Mouse (Mus musculus): ENCODE measurements around the gene Sema4b. TPM values are rescaled to one million over a fixed set of nuclear protein-coding genes. Genes with fewer than 3 reads are reported as not detected.

The Sema4b gene
- polyA plus RNA-seq, 1 experiment from 2014 or later = 21.1 TPM

- Histone ChIP-seq H3K27me3 (replicated peaks; ENCODE audit: control insufficient read depth, insufficient read depth, low read length) (no peaks in the 10 kb centered on the region), H3K9ac (ENCODE audit: low read depth, low read length) (no peak overlapping the region), H3K9me3 (ENCODE audit: control insufficient read depth, low read length) (no peaks in the 10 kb centered on the region), H3K4me2 (ENCODE audit: low read length) (no peak overlapping the region), H3K4me1 (ENCODE audit: control insufficient read depth, insufficient read depth, low read depth, low read length) (peaks cover 44% of the 10 kb centered on the region), H3K36me3 (ENCODE audit: control insufficient read depth, insufficient read depth, low read length) (no peaks in the 10 kb centered on the region), H3K4me3 (ENCODE audit: low read length) (no peak overlapping the region), H3K27ac (ENCODE audit: low read depth, low read length) (no peak overlapping the region)
- 90% methylated on average over 12 of the region's 12 CpGs for WGBS
- ATAC-seq = no peak
Observed at GRCm38 (mm10) chr7:80205705-80206589, 19.3 kb downstream of the Sema4b start.

- Histone ChIP-seq H3K27me3 (replicated peaks; ENCODE audit: control insufficient read depth, insufficient read depth, low read length) (no peaks in the 10 kb centered on the region), H3K4me2 (ENCODE audit: low read length) (no peak overlapping the region), H3K4me3 (ENCODE audit: low read length) (no peak overlapping the region), H3K9ac (ENCODE audit: low read depth, low read length) (no peak overlapping the region), H3K27ac (ENCODE audit: low read depth, low read length) (no peak overlapping the region), H3K36me3 (ENCODE audit: control insufficient read depth, insufficient read depth, low read length) (no peaks in the 10 kb centered on the region), H3K4me1 (ENCODE audit: control insufficient read depth, insufficient read depth, low read depth, low read length) (peaks cover 31% of the 10 kb centered on the region), H3K9me3 (ENCODE audit: control insufficient read depth, low read length) (no peaks in the 10 kb centered on the region)
- ATAC-seq = no peak
- WGBS = 65% methylated on average over 3 of the region's 3 CpGs
Observed at GRCm38 (mm10) chr7:80207314-80207731, 20.7 kb downstream of the Sema4b start.

- Histone ChIP-seq H3K4me1 (ENCODE audit: control insufficient read depth, insufficient read depth, low read depth, low read length) (peaks cover 23% of the 10 kb centered on the region), H3K9ac (ENCODE audit: low read depth, low read length) (no peak overlapping the region), H3K27me3 (replicated peaks; ENCODE audit: control insufficient read depth, insufficient read depth, low read length) (no peaks in the 10 kb centered on the region), H3K9me3 (ENCODE audit: control insufficient read depth, low read length) (no peaks in the 10 kb centered on the region), H3K36me3 (ENCODE audit: control insufficient read depth, insufficient read depth, low read length) (no peaks in the 10 kb centered on the region; the same call in 1 of the 2 replicates), H3K4me3 (ENCODE audit: low read length) (no peak overlapping the region), H3K27ac (ENCODE audit: low read depth, low read length) (peak overlapping the region; percentile 39; the same call in 1 of the 2 replicates), H3K4me2 (ENCODE audit: low read length) (no peak overlapping the region)
- WGBS = 70% methylated on average over 18 of the region's 18 CpGs
- ATAC-seq = no peak
Observed at GRCm38 (mm10) chr7:80208026-80208642, 21.5 kb downstream of the Sema4b start.

- WGBS = 67% methylated on average over 10 of the region's 10 CpGs
- Histone ChIP-seq H3K27me3 (replicated peaks; ENCODE audit: control insufficient read depth, insufficient read depth, low read length) (no peaks in the 10 kb centered on the region), H3K4me1 (ENCODE audit: control insufficient read depth, insufficient read depth, low read depth, low read length) (peaks cover 15% of the 10 kb centered on the region), H3K9me3 (ENCODE audit: control insufficient read depth, low read length) (no peaks in the 10 kb centered on the region), H3K27ac (ENCODE audit: low read depth, low read length) (no peak overlapping the region), H3K4me3 (ENCODE audit: low read length) (no peak overlapping the region), H3K9ac (ENCODE audit: low read depth, low read length) (no peak overlapping the region), H3K4me2 (ENCODE audit: low read length) (no peak overlapping the region), H3K36me3 (ENCODE audit: control insufficient read depth, insufficient read depth, low read length) (no peaks in the 10 kb centered on the region; the same call in 1 of the 2 replicates)
- no peak for ATAC-seq
Observed at GRCm38 (mm10) chr7:80208738-80209430, 22.2 kb downstream of the Sema4b start.

GRCm38 (mm10) chr7:80209669-80210068 is 23.0 kb downstream of the Sema4b start:
- Histone ChIP-seq H3K4me3 (ENCODE audit: low read length) (no peak overlapping the region), H3K9me3 (ENCODE audit: control insufficient read depth, low read length) (no peaks in the 10 kb centered on the region), H3K4me1 (ENCODE audit: control insufficient read depth, insufficient read depth, low read depth, low read length) (peaks cover 11% of the 10 kb centered on the region), H3K27ac (ENCODE audit: low read depth, low read length) (no peak overlapping the region), H3K9ac (ENCODE audit: low read depth, low read length) (no peak overlapping the region), H3K36me3 (ENCODE audit: control insufficient read depth, insufficient read depth, low read length) (no peaks in the 10 kb centered on the region; the same call in 1 of the 2 replicates), H3K4me2 (ENCODE audit: low read length) (no peak overlapping the region), H3K27me3 (replicated peaks; ENCODE audit: control insufficient read depth, insufficient read depth, low read length) (no peaks in the 10 kb centered on the region)
- 82% methylated on average over 6 of the region's 6 CpGs for WGBS
- ATAC-seq = no peak

GRCm38 (mm10) chr7:80210982-80211381 is 24.3 kb downstream of the Sema4b start:
- no peak overlapping the region for H3K9ac ChIP-seq (ENCODE audit: low read depth, low read length)
- peaks cover 19% of the 10 kb centered on the region for H3K4me1 ChIP-seq (ENCODE audit: control insufficient read depth, insufficient read depth, low read depth, low read length)
- ATAC-seq = no peak
- 80% methylated on average over 4 of the region's 4 CpGs for WGBS
- H3K4me3 ChIP-seq (ENCODE audit: low read length) = no peak overlapping the region
- no peak overlapping the region for H3K27ac ChIP-seq (ENCODE audit: low read depth, low read length)
- no peak overlapping the region for H3K4me2 ChIP-seq (ENCODE audit: low read length)
- no peaks in the 10 kb centered on the region for H3K9me3 ChIP-seq (ENCODE audit: control insufficient read depth, low read length)
- no peaks in the 10 kb centered on the region for H3K27me3 ChIP-seq (replicated peaks; ENCODE audit: control insufficient read depth, insufficient read depth, low read length)
- peaks cover 2% of the 10 kb centered on the region; the same call in 1 of the 2 replicates for H3K36me3 ChIP-seq (ENCODE audit: control insufficient read depth, insufficient read depth, low read length)

GRCm38 (mm10) chr7:80213604-80214003 is 27.0 kb downstream of the Sema4b start:
- Histone ChIP-seq H3K27ac (ENCODE audit: low read depth, low read length) (no peak overlapping the region), H3K9ac (ENCODE audit: low read depth, low read length) (no peak overlapping the region), H3K27me3 (replicated peaks; ENCODE audit: control insufficient read depth, insufficient read depth, low read length) (no peaks in the 10 kb centered on the region), H3K36me3 (ENCODE audit: control insufficient read depth, insufficient read depth, low read length) (peaks cover 6% of the 10 kb centered on the region; the same call in 1 of the 2 replicates), H3K9me3 (ENCODE audit: control insufficient read depth, low read length) (no peaks in the 10 kb centered on the region), H3K4me3 (ENCODE audit: low read length) (no peak overlapping the region), H3K4me1 (ENCODE audit: control insufficient read depth, insufficient read depth, low read depth, low read length) (peaks cover 11% of the 10 kb centered on the region), H3K4me2 (ENCODE audit: low read length) (no peak overlapping the region)
- ATAC-seq = no peak
- WGBS = 92% methylated on average over 7 of the region's 7 CpGs

- Histone ChIP-seq H3K27ac (ENCODE audit: low read depth, low read length) (no peak overlapping the region; the same call in 1 of the 2 replicates), H3K4me2 (ENCODE audit: low read length) (no peak overlapping the region), H3K36me3 (ENCODE audit: control insufficient read depth, insufficient read depth, low read length) (peaks cover 15% of the 10 kb centered on the region), H3K9me3 (ENCODE audit: control insufficient read depth, low read length) (no peaks in the 10 kb centered on the region), H3K9ac (ENCODE audit: low read depth, low read length) (no peak overlapping the region), H3K4me3 (ENCODE audit: low read length) (no peak overlapping the region), H3K27me3 (replicated peaks; ENCODE audit: control insufficient read depth, insufficient read depth, low read length) (no peaks in the 10 kb centered on the region), H3K4me1 (ENCODE audit: control insufficient read depth, insufficient read depth, low read depth, low read length) (peaks cover 8% of the 10 kb centered on the region)
- no peak for ATAC-seq
- 87% methylated on average over 8 of the region's 8 CpGs for WGBS
Observed at GRCm38 (mm10) chr7:80214459-80214858, 27.8 kb downstream of the Sema4b start.

GRCm38 (mm10) chr7:80215398-80215797 is 28.8 kb downstream of the Sema4b start:
- no peak overlapping the region for H3K4me2 ChIP-seq (ENCODE audit: low read length)
- WGBS = 21% methylated on average over 4 of the region's 4 CpGs
- peak; percentile 82 for ATAC-seq
- no peak overlapping the region for H3K4me3 ChIP-seq (ENCODE audit: low read length)
- H3K27ac ChIP-seq (ENCODE audit: low read depth, low read length) = peak overlapping the region; percentile 58; the same call in 1 of the 2 replicates
- H3K9ac ChIP-seq (ENCODE audit: low read depth, low read length) = peak overlapping the region; percentile 55
- H3K9me3 ChIP-seq (ENCODE audit: control insufficient read depth, low read length) = no peaks in the 10 kb centered on the region
- H3K4me1 ChIP-seq (ENCODE audit: control insufficient read depth, insufficient read depth, low read depth, low read length) = peaks cover 8% of the 10 kb centered on the region
- peaks cover 24% of the 10 kb centered on the region for H3K36me3 ChIP-seq (ENCODE audit: control insufficient read depth, insufficient read depth, low read length)
- no peaks in the 10 kb centered on the region for H3K27me3 ChIP-seq (replicated peaks; ENCODE audit: control insufficient read depth, insufficient read depth, low read length)

All from hindbrain, embryonic 16.5 days (tissue).